Mouse (Mus musculus) midbrain, postnatal 0 days (tissue): ENCODE results near the gene Hmmr. TPM values are rescaled to one million over a fixed set of nuclear protein-coding genes. Genes with fewer than 3 reads are reported as not detected.

Experiments used
- ATAC-seq: fragments of 200-750 bp; cut with Nextera tagmentation; 2 replicates; pipeline ENCODE4 v1.8.0; 2017; ENCODE audit warnings: moderate number of reproducible peaks, mild to moderate bottlenecking, moderate TSS enrichment, moderate library complexity; ENCODE audit not compliant: low FRiP score
- DNase-seq: peaks from one replicate; pipeline ENCODE4 v3.0.0-alpha.2; 2015; ENCODE audit warnings: low spot score
- H3K27ac ChIP-seq: fragments of 300-500 bp; sonication (generic); 2 replicates; pipeline ENCODE4 v1.5.1; 2014; ENCODE audit warnings: low read depth, mild to moderate bottlenecking, low read length, mixed read lengths
- H3K27me3 ChIP-seq: fragments of 300-500 bp; sonication (generic); 2 replicates; pipeline ENCODE4 v1.6.1; 2014; ENCODE audit warnings: low read length, control low read depth, mixed read lengths; ENCODE audit not compliant: insufficient read depth
- H3K36me3 ChIP-seq: fragments of 300-500 bp; sonication (generic); 2 replicates; pipeline ENCODE4 v1.6.1; 2014; ENCODE audit warnings: low read length, control low read depth, mixed read lengths; ENCODE audit not compliant: insufficient read depth
- H3K4me1 ChIP-seq: fragments of 300-500 bp; sonication (generic); 2 replicates; pipeline ENCODE4 v1.6.1; 2014; ENCODE audit warnings: mild to moderate bottlenecking, control low read depth, antibody characterized with exemption, low read length, mixed read lengths; ENCODE audit not compliant: insufficient read depth
- H3K4me2 ChIP-seq: fragments of 300-500 bp; sonication (generic); 2 replicates; pipeline ENCODE4 v1.6.1; 2014; ENCODE audit warnings: low read depth, mild to moderate bottlenecking, low read length, mixed read lengths; ENCODE audit not compliant: poor library complexity, severe bottlenecking
- H3K4me3 ChIP-seq: fragments of 300-500 bp; sonication (generic); 2 replicates; pipeline ENCODE4 v1.5.1; 2014; ENCODE audit warnings: low read depth, mild to moderate bottlenecking, low read length, moderate library complexity
- H3K9ac ChIP-seq: fragments of 300-500 bp; sonication (generic); replicated peaks from 2 replicates; pipeline ENCODE4 v1.6.1; 2014; ENCODE audit warnings: mild to moderate bottlenecking, low read length, moderate library complexity, mixed read lengths; ENCODE audit not compliant: poor library complexity, severe bottlenecking
- H3K9me3 ChIP-seq: fragments of 300-500 bp; sonication (generic); 2 replicates; pipeline ENCODE4 v1.6.1; 2016; ENCODE audit warnings: low read length, control low read depth
- CTCF ChIP-seq: IDR thresholded peaks from 2 replicates; pipeline ENCODE4 v1.5.1; 2016; ENCODE audit warnings: antibody characterized with exemption, mild to moderate bottlenecking
- WGBS: fragments of 180-500 bp; shearing (Covaris S2); extraction: QIAGEN DNeasy Blood & Tissue Kit; methylation state at CpG from one replicate; pipeline ENCODE4 v1.1.7; 2014; 5-methylcytosine and 5-hydroxymethylcytosine counted together
- polyA plus RNA-seq: library from polyadenylated mRNA; unstranded; fragments of >200 nt; fragmentation: Nextera tagmentation; extraction: Ambion mirVana; gene quantifications from 2 replicates; pipeline ENCODE4 v1.2.1, GENCODE M21; 2015
- total RNA-seq: library from RNA; depleted of rRNA; stranded (reverse); fragments of >200 nt; gene quantifications from 2 replicates; pipeline ENCODE4 v1.2.3, GENCODE M21; 2014; rRNA removed

Gene Hmmr
- total RNA-seq, result 1.9 and 3.5 TPM in 2 replicates
- 1.9 and 2.5 TPM in 2 replicates for polyA plus RNA-seq

- peak within 1 kb of the TSS; percentile 84 for H3K4me2 ChIP-seq
- H3K9me3 ChIP-seq, result no peaks in the 10 kb centered on the region
- DNase-seq (peak; percentile 99), ATAC-seq (peak; percentile 99)
- TF ChIP-seq CTCF, result no peak
- H3K27ac ChIP-seq, result peak within 1 kb of the TSS; percentile 77
- no peaks in the 10 kb centered on the region for H3K27me3 ChIP-seq
- peaks cover 4% of the 10 kb centered on the region; the same call in 1 of the 2 replicates for H3K4me1 ChIP-seq
- under 1% methylated on average over 52 of the region's 52 CpGs for WGBS
- peak within 1 kb of the TSS; percentile 95 for H3K4me3 ChIP-seq
- peak within 1 kb of the TSS; percentile 87 for H3K9ac ChIP-seq
- peaks cover 13% of the 10 kb centered on the region for H3K36me3 ChIP-seq
Measured at GRCm38 (mm10) chr11:40733339-40734174, at the start of gene Hmmr, which contains the start of gene Nudcd2. TSS of gene Hmmr (minus strand) at chr11:40733422. TSS of gene Nudcd2 (plus strand) at chr11:40733667.

GRCm38 (mm10) chr11:40781857-40782256, 48.6 kb upstream of the Hmmr start:
- 58% methylated on average over 2 of the region's 2 CpGs for WGBS

GRCm38 (mm10) chr11:40775315-40776269, 42.4 kb upstream of the Hmmr start:
- no peaks in the 10 kb centered on the region for H3K27me3 ChIP-seq
- WGBS, result 46% methylated on average over 12 of the region's 12 CpGs
- no peak overlapping the region for H3K9ac ChIP-seq
- no peak overlapping the region for H3K27ac ChIP-seq
- no peaks in the 10 kb centered on the region for H3K4me1 ChIP-seq
- ATAC-seq (no peak), DNase-seq (peak; percentile 83)
- no peaks in the 10 kb centered on the region for H3K9me3 ChIP-seq
- TF ChIP-seq CTCF, result peak; percentile 91
- H3K4me2 ChIP-seq, result no peak overlapping the region
- no peaks in the 10 kb centered on the region for H3K36me3 ChIP-seq
- H3K4me3 ChIP-seq, result no peak overlapping the region

More at GRCm38 (mm10) chr11:40781857-40782256, 48.6 kb upstream of the Hmmr start:
- H3K9ac ChIP-seq, result no peak overlapping the region
- DNase-seq (no peak), ATAC-seq (no peak)
- no peaks in the 10 kb centered on the region for H3K4me1 ChIP-seq
- H3K9me3 ChIP-seq, result no peaks in the 10 kb centered on the region
- no peak overlapping the region for H3K4me3 ChIP-seq
- no peak overlapping the region for H3K27ac ChIP-seq
- H3K27me3 ChIP-seq, result no peaks in the 10 kb centered on the region
- no peak overlapping the region for H3K4me2 ChIP-seq
- no peaks in the 10 kb centered on the region for H3K36me3 ChIP-seq
- no peak for TF ChIP-seq CTCF

- whole genome bisulfite sequencing, result 87% methylated on average over 4 of the region's 4 CpGs
- Histone ChIP-seq H3K4me2 (no peak overlapping the region), H3K9ac (no peak overlapping the region), H3K27ac (no peak overlapping the region), H3K4me1 (no peaks in the 10 kb centered on the region), H3K36me3 (no peaks in the 10 kb centered on the region), H3K27me3 (no peaks in the 10 kb centered on the region), H3K9me3 (no peaks in the 10 kb centered on the region), H3K4me3 (no peak overlapping the region)
- ATAC-seq, result no peak
- no peak for DNase-seq
- no peak for TF ChIP-seq CTCF
Measured at GRCm38 (mm10) chr11:40764690-40765089, 31.5 kb upstream of the Hmmr start.

GRCm38 (mm10) chr11:40763395-40763794, 30.2 kb upstream of the Hmmr start:
- Histone ChIP-seq H3K4me3 (no peak overlapping the region), H3K4me1 (no peaks in the 10 kb centered on the region)

More at GRCm38 (mm10) chr11:40763395-40763794, 30.2 kb upstream of the Hmmr start:
- Histone ChIP-seq H3K4me2 (no peak overlapping the region), H3K27me3 (no peaks in the 10 kb centered on the region), H3K9me3 (no peaks in the 10 kb centered on the region), H3K27ac (no peak overlapping the region), H3K9ac (no peak overlapping the region), H3K36me3 (no peaks in the 10 kb centered on the region)
- TF ChIP-seq CTCF, result peak; percentile 50
- ATAC-seq (no peak), DNase-seq (no peak)
- WGBS, result 26% methylated on average over 2 of the region's 2 CpGs
